Mouse (Mus musculus): ENCODE data around the gene Trim11. TPM values are rescaled to one million over a fixed set of nuclear protein-coding genes. Genes with fewer than 3 reads are reported as not detected.

Trim11 gene
- total and polyA plus RNA-seq, 3 experiments: 11.9 to 19.4 (median 14.0) TPM

- no peak for DNase-seq
- intact Hi-C loops (cut with DNase I): loop anchor here (10.0 kb wide), 1 partner anchor 233 kb away; the partner anchor contains the start of genes 2310033P09Rik and Mrpl55
- WGBS: 83% methylated on average over 3 of the region's 3 CpGs
- TF ChIP-seq POLR2A (IDR thresholded peaks at IDR 0.05; ENCODE audit: insufficient read depth, low read depth, low read length): no peak
- TF ChIP-seq CTCF (IDR thresholded peaks at IDR 0.05): no peak
- TF ChIP-seq EP300 (IDR thresholded peaks at IDR 0.05; ENCODE audit: insufficient read depth, low read depth, low read length): no peak
- Histone ChIP-seq H3K9ac (ENCODE audit: low read depth, low read length) (no peak overlapping the region), H3K27ac (no peak overlapping the region), H3K36me3 (ENCODE audit: control insufficient read depth, insufficient read depth, low read length) (no peaks in the 10 kb centered on the region), H3K27me3 (ENCODE audit: control insufficient read depth, insufficient read depth, low read length) (no peaks in the 10 kb centered on the region), H3K4me3 (no peak overlapping the region), H3K4me1 (ENCODE audit: control insufficient read depth, insufficient read depth, low read length) (no peaks in the 10 kb centered on the region), H3K79me2 (replicated peaks; ENCODE audit: control insufficient read depth, insufficient read depth, low read length) (no peaks in the 10 kb centered on the region)
These were observed 6.1 kb upstream of the Trim11 start for GRCm38 (mm10) chr11:58971796-58972195.

- H3K4me3 ChIP-seq: no peak overlapping the region
- H3K27me3 ChIP-seq (ENCODE audit: control insufficient read depth, insufficient read depth, low read length): no peaks in the 10 kb centered on the region
- no peak for DNase-seq
- no peaks in the 10 kb centered on the region for H3K36me3 ChIP-seq (ENCODE audit: control insufficient read depth, insufficient read depth, low read length)
- H3K9ac ChIP-seq (ENCODE audit: low read depth, low read length): no peak overlapping the region
- intact Hi-C loops (cut with DNase I): loop anchor here (10.0 kb wide), 1 partner anchor 230 kb away; the partner anchor contains the start of genes 2310033P09Rik and Mrpl55
- no peak overlapping the region for H3K27ac ChIP-seq
- H3K4me1 ChIP-seq (ENCODE audit: control insufficient read depth, insufficient read depth, low read length): peaks cover 2% of the 10 kb centered on the region; the same call in 1 of the 2 replicates
- WGBS: 90% methylated on average over 3 of the region's 3 CpGs
- H3K79me2 ChIP-seq (replicated peaks; ENCODE audit: control insufficient read depth, insufficient read depth, low read length): peaks cover 3% of the 10 kb centered on the region; the same call in 1 of the 2 replicates
- TF ChIP-seq POLR2A (IDR thresholded peaks at IDR 0.05; ENCODE audit: insufficient read depth, low read depth, low read length) (no peak), EP300 (IDR thresholded peaks at IDR 0.05; ENCODE audit: insufficient read depth, low read depth, low read length) (no peak), CTCF (IDR thresholded peaks at IDR 0.05) (no peak)
These were observed 3.5 kb upstream of the Trim11 start for GRCm38 (mm10) chr11:58974414-58974813.

GRCm38 (mm10) chr11:58977150-58977549 lies 743 bp upstream of the Trim11 start:
- intact Hi-C loops (cut with DNase I): loop anchor here (10.0 kb wide), 1 partner anchor 228 kb away; the partner anchor contains the start of genes 2310033P09Rik and Mrpl55
- no peak for TF ChIP-seq EP300 (IDR thresholded peaks at IDR 0.05; ENCODE audit: insufficient read depth, low read depth, low read length)
- TF ChIP-seq CTCF (IDR thresholded peaks at IDR 0.05): no peak
- no peak for TF ChIP-seq POLR2A (IDR thresholded peaks at IDR 0.05; ENCODE audit: insufficient read depth, low read depth, low read length)
- peak overlapping the region; percentile 95 for H3K4me3 ChIP-seq
- H3K9ac ChIP-seq (ENCODE audit: low read depth, low read length): peak overlapping the region; percentile 90
- peak overlapping the region; percentile 92 for H3K27ac ChIP-seq
- H3K79me2 ChIP-seq (replicated peaks; ENCODE audit: control insufficient read depth, insufficient read depth, low read length): peaks cover 7% of the 10 kb centered on the region
- no peaks in the 10 kb centered on the region for H3K36me3 ChIP-seq (ENCODE audit: control insufficient read depth, insufficient read depth, low read length)
- WGBS: 0% methylated on average over 29 of the region's 29 CpGs
- no peaks in the 10 kb centered on the region for H3K27me3 ChIP-seq (ENCODE audit: control insufficient read depth, insufficient read depth, low read length)
- peaks cover 17% of the 10 kb centered on the region for H3K4me1 ChIP-seq (ENCODE audit: control insufficient read depth, insufficient read depth, low read length)
- peak in 1 of 2 experiments; percentile 32 for DNase-seq

DNA sequence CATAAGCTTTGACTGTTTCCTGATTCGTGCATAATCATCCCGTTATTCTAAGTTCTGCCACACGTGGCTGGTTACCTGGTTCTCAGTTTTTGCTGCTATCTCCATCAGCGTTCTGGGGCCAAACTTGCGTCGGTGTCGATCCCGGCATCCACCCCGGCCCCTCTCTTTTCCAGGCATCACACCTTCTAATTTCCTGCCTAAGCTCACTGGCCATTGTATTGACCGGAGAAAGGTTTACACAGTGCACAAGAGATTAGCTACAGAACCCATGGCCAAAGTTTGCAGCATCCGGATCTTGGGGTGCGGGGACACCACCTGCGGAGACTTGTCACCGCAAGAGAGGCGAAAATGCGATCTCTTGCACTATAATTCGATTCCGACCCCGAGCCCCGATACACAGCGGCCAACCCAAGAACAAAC lies 276 bp upstream of the Trim11 start:
- no peak for TF ChIP-seq POLR2A (IDR thresholded peaks at IDR 0.05; ENCODE audit: insufficient read depth, low read depth, low read length)
- TF ChIP-seq EP300 (IDR thresholded peaks at IDR 0.05; ENCODE audit: insufficient read depth, low read depth, low read length): no peak
- no peak for TF ChIP-seq CTCF (IDR thresholded peaks at IDR 0.05)
- Histone ChIP-seq H3K4me1 (ENCODE audit: control insufficient read depth, insufficient read depth, low read length) (peaks cover 20% of the 10 kb centered on the region), H3K79me2 (replicated peaks; ENCODE audit: control insufficient read depth, insufficient read depth, low read length) (peaks cover 7% of the 10 kb centered on the region), H3K4me3 (peak overlapping the region; percentile 95), H3K27ac (peak overlapping the region; percentile 92), H3K36me3 (ENCODE audit: control insufficient read depth, insufficient read depth, low read length) (peaks cover 2% of the 10 kb centered on the region; the same call in 1 of the 2 replicates), H3K27me3 (ENCODE audit: control insufficient read depth, insufficient read depth, low read length) (no peaks in the 10 kb centered on the region), H3K9ac (ENCODE audit: low read depth, low read length) (peak overlapping the region; percentile 90)
- intact Hi-C loops (cut with DNase I): loop anchor here (1.0 to 10.0 kb wide), 3 partner anchors 19 to 227 kb away; partner anchors contain the start of genes 2310033P09Rik and Mrpl55
- no peak for DNase-seq
- WGBS: under 1% methylated on average over 21 of the region's 21 CpGs

- no peak for TF ChIP-seq POLR2A (IDR thresholded peaks at IDR 0.05; ENCODE audit: insufficient read depth, low read depth, low read length)
- TF ChIP-seq CTCF (IDR thresholded peaks at IDR 0.05): no peak
- no peak for TF ChIP-seq EP300 (IDR thresholded peaks at IDR 0.05; ENCODE audit: insufficient read depth, low read depth, low read length)
- peaks cover 21% of the 10 kb centered on the region for H3K4me1 ChIP-seq (ENCODE audit: control insufficient read depth, insufficient read depth, low read length)
- under 1% methylated on average over 5 of the region's 5 CpGs for WGBS
- H3K27ac ChIP-seq: peak overlapping the region; percentile 92
- H3K9ac ChIP-seq (ENCODE audit: low read depth, low read length): peak overlapping the region; percentile 90
- H3K4me3 ChIP-seq: peak overlapping the region; percentile 95
- H3K36me3 ChIP-seq (ENCODE audit: control insufficient read depth, insufficient read depth, low read length): peaks cover 6% of the 10 kb centered on the region
- no peaks in the 10 kb centered on the region for H3K27me3 ChIP-seq (ENCODE audit: control insufficient read depth, insufficient read depth, low read length)
- peaks cover 7% of the 10 kb centered on the region for H3K79me2 ChIP-seq (replicated peaks; ENCODE audit: control insufficient read depth, insufficient read depth, low read length)
- DNase-seq: no peak
- intact Hi-C loops (cut with DNase I): loop anchor here (1.0 to 10.0 kb wide), 3 partner anchors 18 to 226 kb away; partner anchors contain the start of genes 2310033P09Rik and Mrpl55
These were observed 775 bp downstream of the Trim11 start for GRCm38 (mm10) chr11:58978706-58979030.

DNA sequence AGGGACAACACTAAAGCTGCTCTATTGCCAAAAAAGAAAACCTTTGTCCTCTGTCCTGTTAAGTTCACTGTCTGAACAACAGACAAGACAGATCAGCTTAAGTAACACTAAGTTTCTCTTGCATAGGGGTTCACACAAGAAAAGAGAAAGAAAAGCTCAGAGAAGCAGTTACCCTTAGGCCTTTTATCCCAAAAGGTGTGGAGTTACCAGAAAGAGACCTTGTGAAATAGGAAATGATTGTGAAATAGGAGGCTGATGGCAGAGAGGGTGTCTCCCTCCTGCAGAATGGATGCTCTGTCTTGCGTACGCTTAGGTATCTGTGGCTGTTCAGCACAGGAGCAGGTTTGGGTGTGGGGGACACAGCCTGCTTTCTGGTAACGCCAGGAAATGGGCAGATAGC lies 1.3 kb downstream of the Trim11 start:
- H3K9ac ChIP-seq (ENCODE audit: low read depth, low read length): peak overlapping the region; percentile 31
- peaks cover 7% of the 10 kb centered on the region for H3K79me2 ChIP-seq (replicated peaks; ENCODE audit: control insufficient read depth, insufficient read depth, low read length)
- peaks cover 23% of the 10 kb centered on the region for H3K4me1 ChIP-seq (ENCODE audit: control insufficient read depth, insufficient read depth, low read length)
- WGBS: 34% methylated on average over 3 of the region's 3 CpGs
- peaks cover 6% of the 10 kb centered on the region for H3K36me3 ChIP-seq (ENCODE audit: control insufficient read depth, insufficient read depth, low read length)
- H3K27ac ChIP-seq: peak overlapping the region; percentile 92
- H3K27me3 ChIP-seq (ENCODE audit: control insufficient read depth, insufficient read depth, low read length): no peaks in the 10 kb centered on the region
- TF ChIP-seq CTCF (IDR thresholded peaks at IDR 0.05) (no peak), POLR2A (IDR thresholded peaks at IDR 0.05; ENCODE audit: insufficient read depth, low read depth, low read length) (no peak), EP300 (IDR thresholded peaks at IDR 0.05; ENCODE audit: insufficient read depth, low read depth, low read length) (no peak)
- peak overlapping the region; percentile 95 for H3K4me3 ChIP-seq
- intact Hi-C loops (cut with DNase I): loop anchor here (2.0 to 10.0 kb wide), 2 partner anchors 18 to 226 kb away; partner anchors contain the start of genes 2310033P09Rik and Mrpl55
- no peak for DNase-seq

All from heart, adult 2 months (tissue).